Mouse (Mus musculus) spleen, adult 10 weeks (tissue): ENCODE results near the gene Cfap97. TPM values are rescaled to one million over a fixed set of nuclear protein-coding genes. Genes with fewer than 3 reads are reported as not detected.

Experiments used
- polyA plus RNA-seq: library from polyadenylated mRNA; stranded (reverse); fragments of 350-450 nt; fragmentation: Illumina TruSeq; extraction: RNeasy Lipid Tissue Mini Kit (QIAGEN cat#74804); gene quantifications from one replicate; pipeline ENCODE4 v1.2.3, GENCODE M21; 2015; ENCODE audit warnings: low replicate concordance; ENCODE audit not compliant: insufficient read depth

The Cfap97 gene
- polyA plus RNA-seq: 28.4 TPM

GRCm38 (mm10) chr8:46151202-46152062 lies at the start of gene Cfap97:
Gene Cfap97, plus strand, starts transcription at chr8:46151771.

DNA sequence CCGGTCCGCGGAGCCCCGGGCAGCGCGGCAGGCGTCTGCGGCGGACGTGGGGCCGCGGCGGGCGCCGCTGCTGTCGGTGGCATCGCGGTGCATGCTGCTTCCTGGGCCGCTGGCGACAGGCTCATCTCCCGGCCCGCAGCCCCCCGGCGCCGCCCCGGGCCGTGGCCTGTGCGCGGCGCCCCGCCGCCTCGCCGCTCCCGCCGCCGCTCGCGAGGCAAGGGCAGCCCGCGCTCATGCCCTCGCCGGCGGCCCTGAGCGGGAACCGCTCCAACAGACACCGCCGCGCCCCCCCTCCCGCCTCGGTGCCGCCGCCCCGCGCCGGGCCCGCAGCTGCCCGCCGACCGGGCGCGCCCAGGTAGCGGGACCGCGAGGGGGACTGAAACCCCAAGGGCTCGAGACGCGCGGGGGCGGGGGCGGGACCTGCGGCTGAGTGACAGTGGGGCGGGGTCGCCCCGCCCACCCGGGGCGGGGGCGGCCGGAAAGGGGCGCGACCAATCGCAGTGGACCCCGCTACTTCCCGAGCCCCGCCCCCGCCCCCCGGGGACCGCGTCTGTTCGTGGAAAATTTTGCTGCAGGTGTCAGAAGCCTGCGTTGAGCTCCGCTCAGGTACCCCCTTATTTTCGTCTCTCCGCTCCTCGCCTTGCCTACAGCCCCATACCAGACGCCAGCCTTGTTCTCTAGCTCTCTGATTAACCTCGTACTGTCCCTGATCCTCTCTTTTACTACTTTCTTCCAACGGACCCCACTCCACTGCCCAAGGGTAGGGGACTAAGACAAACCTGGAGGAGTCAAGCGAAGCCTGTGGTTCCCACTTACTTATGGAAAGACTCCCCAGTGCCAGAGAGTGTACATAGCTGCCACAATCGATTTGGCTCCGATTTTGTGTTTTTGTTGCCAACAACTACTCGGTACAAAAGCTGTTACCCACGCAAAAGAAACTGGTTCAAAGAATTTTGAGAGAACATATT lies 777 bp downstream of the Cfap97 start, which contains the start of gene Snx25:
Snx25 (minus strand) TSS at position 96 of the 968 bp plus-strand sequence.

GRCm38 (mm10) chr8:46210404-46211315 lies 59.1 kb downstream of the Cfap97 start, which contains the start of gene Slc25a4:
Gene Slc25a4, minus strand, starts transcription at chr8:46211284.

Other genes starting within 250 kb of the Cfap97 start
- not detected for gene Ccdc110, start 217.2 kb upstream of the Cfap97 start, polyA plus RNA-seq
- gene 1700029J07Rik, start 176.5 kb upstream of the Cfap97 start, polyA plus RNA-seq: 11.9 TPM
- 51.8 TPM for gene Ufsp2, start 176.2 kb upstream of the Cfap97 start, polyA plus RNA-seq
- gene Lrp2bp, start 152.5 kb upstream of the Cfap97 start, polyA plus RNA-seq: 0.17 TPM
- gene Ankrd37, start 146.1 kb upstream of the Cfap97 start, polyA plus RNA-seq: 21.4 TPM
- gene Snx25, start 388 bp downstream of the Cfap97 start, polyA plus RNA-seq: 37.8 TPM
- 76.0 TPM for gene Slc25a4, start 59.5 kb downstream of the Cfap97 start, polyA plus RNA-seq
- not detected for gene Helt, start 142.9 kb downstream of the Cfap97 start, polyA plus RNA-seq